Mouse (Mus musculus) neural tube, embryonic 15.5 days (tissue): ENCODE results near the gene Derl3. TPM values are rescaled to one million over a fixed set of nuclear protein-coding genes. Genes with fewer than 3 reads are reported as not detected.
"Not testable (repeated sequence)": the region's sequence is repeated elsewhere in the genome, so short reads cannot be mapped to it uniquely, and the experiment has no call there.

Experiments
- ATAC-seq: fragments of 200-750 bp; cut with Nextera tagmentation; 2 replicates; pipeline ENCODE4 v1.8.0; 2017; ENCODE audit warnings: mild to moderate bottlenecking, moderate TSS enrichment, moderate library complexity; ENCODE audit not compliant: low FRiP score
- H3K27ac ChIP-seq: fragments of 300-500 bp; sonication (generic); replicated peaks from 2 replicates; pipeline ENCODE4 v1.5.1; 2015; ENCODE audit warnings: mild to moderate bottlenecking, inconsistent platforms
- H3K27me3 ChIP-seq: fragments of 300-500 bp; sonication (generic); replicated peaks from 2 replicates; pipeline ENCODE4 v1.6.1; 2015; ENCODE audit warnings: inconsistent platforms
- H3K36me3 ChIP-seq: fragments of 300-500 bp; sonication (generic); 2 replicates; pipeline ENCODE4 v1.6.1; 2015; ENCODE audit warnings: inconsistent platforms
- H3K4me1 ChIP-seq: fragments of 300-500 bp; sonication (generic); 2 replicates; pipeline ENCODE4 v1.6.1; 2015; ENCODE audit warnings: inconsistent platforms
- H3K4me2 ChIP-seq: fragments of 300-500 bp; sonication (generic); 2 replicates; pipeline ENCODE4 v1.6.1; 2015; ENCODE audit warnings: inconsistent platforms, mild to moderate bottlenecking, moderate library complexity
- H3K4me3 ChIP-seq: fragments of 300-500 bp; sonication (generic); replicated peaks from 2 replicates; pipeline ENCODE4 v1.5.1; 2015; ENCODE audit warnings: mild to moderate bottlenecking, inconsistent platforms
- H3K9ac ChIP-seq: fragments of 300-500 bp; sonication (generic); replicated peaks from 2 replicates; pipeline ENCODE4 v1.6.1; 2015; ENCODE audit warnings: mild to moderate bottlenecking, inconsistent platforms
- H3K9me3 ChIP-seq: fragments of 300-500 bp; sonication (generic); replicated peaks from 2 replicates; pipeline ENCODE4 v1.6.1; 2016; ENCODE audit warnings: inconsistent platforms
- WGBS: fragments of 180-500 bp; shearing (Covaris S2); methylation state at CpG from one replicate; pipeline ENCODE4 v1.1.7; 2015; ENCODE audit warnings: mixed read lengths; 5-methylcytosine and 5-hydroxymethylcytosine counted together
- polyA plus RNA-seq: library from polyadenylated mRNA; unstranded; fragments of >200 nt; fragmentation: Nextera tagmentation; extraction: Ambion mirVana; gene quantifications from 2 replicates; pipeline ENCODE4 v1.2.1, GENCODE M21; 2015

The Derl3 gene
- polyA plus RNA-seq, 1 experiment from 2014 or later, result 1.2 TPM

DNA sequence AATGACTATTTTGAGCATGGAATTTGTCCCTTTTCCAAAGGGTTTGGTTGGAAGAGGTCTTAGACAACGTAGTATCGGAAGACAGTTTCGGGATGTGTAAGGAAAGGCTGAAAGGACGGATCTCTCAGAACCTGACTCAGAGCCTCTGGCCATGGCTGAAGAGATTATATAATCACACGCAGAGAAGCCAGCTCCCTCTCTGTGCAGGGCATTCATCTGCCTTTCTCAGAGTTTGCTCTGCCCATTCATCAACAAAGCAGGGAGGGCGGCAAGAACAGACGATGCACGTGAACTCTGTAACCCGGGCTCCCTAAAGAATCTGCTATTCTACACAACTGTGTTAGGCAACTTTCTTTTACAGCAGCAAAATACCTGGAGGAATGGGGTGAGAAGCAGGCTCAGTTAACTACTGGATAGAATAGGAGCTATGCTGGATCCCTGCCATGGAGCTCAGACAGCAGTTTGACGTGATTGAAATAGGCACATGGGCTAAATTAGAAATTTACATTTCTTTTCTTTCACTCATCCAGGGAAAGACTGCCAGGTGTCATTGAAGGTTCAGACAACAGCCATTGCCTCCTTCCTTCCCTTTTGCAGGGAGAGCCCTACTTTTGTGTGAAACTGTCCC is 19.6 kb upstream of the Derl3 start:
- 0 out of 2 replicates have a peak, but pooled peaks have one; percentile 4 for ATAC-seq
- peak overlapping the region; percentile 40 for H3K4me3 ChIP-seq
- H3K36me3 ChIP-seq, result no peaks in the 10 kb centered on the region
- no peaks in the 10 kb centered on the region for H3K27me3 ChIP-seq
- peaks cover 15% of the 10 kb centered on the region for H3K4me1 ChIP-seq
- peak overlapping the region; percentile 63 for H3K4me2 ChIP-seq
- WGBS, result 11% methylated on average over 10 of the region's 10 CpGs
- H3K9ac ChIP-seq, result peak overlapping the region; percentile 42
- H3K9me3 ChIP-seq, result no peaks in the 10 kb centered on the region
- H3K27ac ChIP-seq, result peak overlapping the region; percentile 86

DNA sequence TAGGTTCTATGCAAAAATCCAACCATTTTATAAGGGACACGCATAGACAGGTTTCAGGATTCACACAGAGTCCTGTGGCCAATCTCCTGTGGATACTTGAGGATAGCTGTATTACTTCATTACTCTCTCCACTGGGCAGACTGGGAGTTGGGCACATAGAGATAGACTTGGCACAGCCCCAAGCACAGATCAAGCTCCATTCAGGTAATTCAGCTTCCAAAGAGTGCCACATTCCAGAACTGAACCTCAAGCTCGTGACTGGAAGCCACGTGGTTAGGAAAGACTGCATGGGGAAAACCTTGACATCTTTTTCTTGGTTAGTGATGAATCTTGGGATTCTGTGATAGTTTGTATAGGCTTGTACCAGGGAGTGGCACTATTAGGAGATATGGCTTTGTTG is 14.4 kb upstream of the Derl3 start:
- Histone ChIP-seq H3K9me3 (no peaks in the 10 kb centered on the region), H3K36me3 (no peaks in the 10 kb centered on the region), H3K4me2 (no peak overlapping the region), H3K4me3 (no peak overlapping the region), H3K27me3 (no peaks in the 10 kb centered on the region), H3K4me1 (peaks cover 11% of the 10 kb centered on the region), H3K9ac (no peak overlapping the region), H3K27ac (no peak overlapping the region)
- 95% methylated on average over 3 of the region's 3 CpGs for WGBS
- no peak for ATAC-seq

DNA sequence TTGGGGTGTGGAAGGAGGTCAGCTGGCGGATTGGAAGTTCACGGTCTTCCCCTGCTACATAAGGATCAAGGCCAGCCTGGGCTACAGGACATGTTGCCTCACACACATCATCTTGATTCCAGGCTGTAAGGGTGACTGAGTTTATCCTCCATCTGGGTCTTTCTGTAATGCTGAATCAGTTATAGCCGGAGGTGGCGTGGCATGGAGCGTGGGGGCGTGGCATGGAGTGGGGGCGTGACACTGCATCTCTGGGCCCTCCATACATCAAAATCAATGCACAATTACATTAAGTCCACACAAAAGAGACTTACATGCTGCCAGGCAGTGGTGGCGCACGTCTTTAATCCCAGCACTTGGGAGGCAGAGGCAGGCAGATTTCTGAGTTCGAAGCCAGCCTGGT is 12.9 kb upstream of the Derl3 start:
- Histone ChIP-seq H3K9me3 (no peaks in the 10 kb centered on the region), H3K36me3 (no peaks in the 10 kb centered on the region), H3K27me3 (no peaks in the 10 kb centered on the region), H3K9ac (no peak overlapping the region), H3K27ac (no peak overlapping the region), H3K4me3 (no peak overlapping the region), H3K4me1 (peaks cover 9% of the 10 kb centered on the region), H3K4me2 (no peak overlapping the region)
- ATAC-seq, result no peak
- WGBS, result 94% methylated on average over 10 of the region's 10 CpGs

DNA sequence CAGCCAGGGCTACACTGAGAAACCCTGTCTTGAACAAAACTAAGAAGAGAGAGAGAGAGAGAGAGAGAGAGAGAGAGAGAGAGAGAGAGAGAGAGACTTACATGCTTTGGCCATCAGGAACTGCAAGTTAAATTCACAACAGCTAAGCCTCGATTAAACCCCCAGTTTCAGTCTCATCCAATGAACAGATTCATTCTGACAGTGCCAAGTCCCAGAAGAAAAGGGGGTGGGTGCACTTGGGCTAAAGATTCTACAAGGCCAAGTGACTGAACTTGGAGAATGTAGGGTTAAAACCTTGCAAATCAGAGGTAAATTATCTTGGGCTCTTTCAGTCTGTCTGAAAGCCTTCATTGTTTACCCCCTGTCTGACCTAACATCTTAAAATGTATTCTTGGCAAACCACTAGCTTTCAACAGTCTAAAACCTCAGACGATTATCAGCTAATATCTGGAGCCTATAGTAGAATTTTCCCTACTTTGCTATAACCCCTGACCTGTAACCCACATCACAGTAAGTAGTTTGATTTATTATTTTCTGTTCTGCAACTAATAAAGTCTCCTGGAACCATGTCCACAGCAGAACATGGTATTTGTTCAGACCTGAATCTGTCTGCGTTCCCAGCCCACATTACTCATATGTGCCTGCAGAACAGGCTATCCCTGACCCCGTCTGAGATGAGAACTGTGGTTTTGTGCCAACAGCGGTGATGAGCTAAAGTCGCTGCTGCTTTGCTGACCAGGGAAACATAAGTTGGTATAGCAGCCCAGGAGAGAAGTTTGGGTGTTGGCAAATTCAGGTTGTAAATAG is 12.2 kb upstream of the Derl3 start:
- ATAC-seq, result no peak
- Histone ChIP-seq H3K4me1 (peaks cover 9% of the 10 kb centered on the region), H3K36me3 (no peaks in the 10 kb centered on the region), H3K4me3 (no peak overlapping the region), H3K27me3 (no peaks in the 10 kb centered on the region), H3K9me3 (no peaks in the 10 kb centered on the region), H3K4me2 (no peak overlapping the region), H3K27ac (no peak overlapping the region), H3K9ac (no peak overlapping the region)
- 59% methylated on average over 6 of the region's 6 CpGs for WGBS

DNA sequence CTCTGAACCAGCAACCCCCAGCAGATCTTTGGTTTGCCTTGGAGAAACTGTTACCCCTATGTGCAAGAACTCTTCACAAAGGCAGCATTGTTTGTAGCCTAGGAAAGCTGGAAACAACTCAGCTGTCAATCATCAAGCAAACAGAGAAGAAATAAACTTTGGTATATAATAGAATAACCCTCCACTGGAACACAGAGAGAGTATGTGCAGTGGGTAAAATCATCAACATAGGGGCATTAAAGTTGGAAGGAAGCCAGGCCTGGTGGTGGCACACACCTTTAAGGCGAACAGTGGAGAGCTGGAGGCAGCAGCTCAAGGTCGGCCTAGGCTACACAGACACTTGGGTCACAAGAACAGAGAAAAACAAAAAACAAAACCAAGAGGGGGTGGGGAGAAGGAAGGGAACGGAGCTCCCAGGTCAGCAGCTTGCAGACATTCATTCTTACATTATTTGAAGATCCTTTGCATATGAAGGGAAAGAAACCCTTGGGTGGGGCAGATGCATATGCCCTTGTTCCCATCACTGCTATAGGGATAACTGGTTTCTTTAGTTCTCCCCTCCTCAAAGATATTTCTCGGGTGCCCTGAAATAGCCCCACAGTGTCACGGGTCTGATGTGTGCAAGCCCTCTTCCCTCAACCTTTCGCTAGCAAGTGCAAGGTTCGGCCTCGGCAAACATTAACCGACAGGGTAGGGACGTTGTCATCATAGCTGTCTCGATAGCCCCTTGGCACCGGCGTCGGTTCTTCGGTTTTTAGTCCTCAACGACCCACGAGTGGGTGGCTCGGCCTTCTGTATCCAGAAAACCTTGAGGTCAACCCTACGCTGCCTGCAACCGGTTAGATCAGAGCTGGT is 11.4 kb upstream of the Derl3 start:
- 0 out of 2 replicates have a peak, but pooled peaks have one; percentile 17 for ATAC-seq
- 22% methylated on average over 20 of the region's 20 CpGs for WGBS

DNA sequence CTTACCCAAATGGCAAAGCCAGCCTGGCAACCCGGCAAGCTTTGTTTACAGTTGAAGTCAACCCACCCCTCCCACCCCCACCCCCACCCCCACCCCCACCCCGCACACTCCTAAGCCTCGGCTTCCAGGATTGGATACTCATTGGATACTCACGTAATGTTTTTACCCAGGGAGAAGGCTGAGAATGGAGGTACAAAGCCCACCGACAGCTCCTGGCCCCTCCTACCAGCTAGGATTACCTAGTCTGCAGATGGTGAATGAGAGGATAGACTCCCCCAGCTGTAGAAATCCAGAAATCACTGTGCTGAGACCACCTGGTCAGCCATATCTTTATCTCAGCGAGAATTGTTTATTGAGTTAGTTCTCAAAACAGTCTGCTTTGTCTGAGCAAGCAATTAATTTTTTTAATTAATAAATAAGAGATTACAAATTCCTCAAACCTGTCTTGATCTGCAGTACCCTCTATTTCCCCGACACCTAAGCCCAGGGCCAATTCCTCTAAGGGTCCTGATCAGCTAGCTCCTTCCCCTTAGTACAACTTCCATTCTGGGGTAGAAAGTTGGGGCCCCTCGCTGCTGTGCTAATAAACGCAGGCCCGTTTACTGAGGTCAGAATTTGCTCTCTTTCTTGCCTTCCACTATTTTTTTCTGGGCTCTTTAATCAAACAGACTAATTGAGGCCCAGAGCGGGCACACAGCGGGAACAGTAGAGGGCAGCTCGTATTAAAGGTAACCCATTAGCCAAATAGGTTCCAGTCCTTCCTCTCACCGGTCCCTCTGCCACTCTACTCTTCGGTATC is 10.6 kb upstream of the Derl3 start:
- H3K4me2 ChIP-seq, result peak overlapping the region; percentile 43
- ATAC-seq, result 0 out of 2 replicates have a peak, but pooled peaks have one; percentile 49
- no peaks in the 10 kb centered on the region for H3K9me3 ChIP-seq
- peaks cover 9% of the 10 kb centered on the region for H3K4me1 ChIP-seq
- H3K9ac ChIP-seq, result no peak overlapping the region
- no peaks in the 10 kb centered on the region for H3K27me3 ChIP-seq
- WGBS, result 8% methylated on average over 15 of the region's 15 CpGs
- H3K36me3 ChIP-seq, result no peaks in the 10 kb centered on the region
- no peak overlapping the region; the same call in 1 of the 2 replicates for H3K4me3 ChIP-seq
- H3K27ac ChIP-seq, result 0 out of 2 replicates have a peak overlapping the region, but pooled peaks have one; percentile 18

More for the DNA sequence above, 11.4 kb upstream of the Derl3 start:
- no peaks in the 10 kb centered on the region for H3K9me3 ChIP-seq
- H3K4me3 ChIP-seq, result no peak overlapping the region
- H3K27me3 ChIP-seq, result no peaks in the 10 kb centered on the region
- no peak overlapping the region for H3K27ac ChIP-seq
- H3K4me2 ChIP-seq, result no peak overlapping the region
- H3K4me1 ChIP-seq, result peaks cover 9% of the 10 kb centered on the region
- H3K36me3 ChIP-seq, result no peaks in the 10 kb centered on the region
- no peak overlapping the region for H3K9ac ChIP-seq

DNA sequence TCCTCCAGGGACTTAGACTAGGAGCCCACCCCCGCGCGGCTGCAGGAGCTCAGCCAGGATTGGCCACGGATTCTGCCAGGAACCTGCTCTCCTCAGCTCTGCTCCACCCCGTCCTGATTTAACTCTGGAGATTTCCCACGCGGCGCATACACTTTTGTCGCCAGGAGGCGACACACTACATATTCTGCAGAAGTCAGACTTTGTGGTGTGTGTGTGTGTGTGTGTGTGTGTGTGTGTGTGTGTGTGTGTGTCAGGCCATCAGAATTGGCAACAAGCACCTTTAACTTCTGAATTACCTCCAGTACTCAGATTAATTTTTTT is 10.0 kb upstream of the Derl3 start:
- Histone ChIP-seq H3K9ac (no peak overlapping the region), H3K9me3 (no peaks in the 10 kb centered on the region), H3K27ac (0 out of 2 replicates have a peak overlapping the region, but pooled peaks have one; percentile 18), H3K4me3 (no peak overlapping the region; the same call in 1 of the 2 replicates), H3K27me3 (no peaks in the 10 kb centered on the region), H3K36me3 (no peaks in the 10 kb centered on the region), H3K4me2 (peak overlapping the region; percentile 43), H3K4me1 (peaks cover 9% of the 10 kb centered on the region)
- 1% methylated on average over 10 of the region's 10 CpGs for WGBS
- ATAC-seq, result no peak

DNA sequence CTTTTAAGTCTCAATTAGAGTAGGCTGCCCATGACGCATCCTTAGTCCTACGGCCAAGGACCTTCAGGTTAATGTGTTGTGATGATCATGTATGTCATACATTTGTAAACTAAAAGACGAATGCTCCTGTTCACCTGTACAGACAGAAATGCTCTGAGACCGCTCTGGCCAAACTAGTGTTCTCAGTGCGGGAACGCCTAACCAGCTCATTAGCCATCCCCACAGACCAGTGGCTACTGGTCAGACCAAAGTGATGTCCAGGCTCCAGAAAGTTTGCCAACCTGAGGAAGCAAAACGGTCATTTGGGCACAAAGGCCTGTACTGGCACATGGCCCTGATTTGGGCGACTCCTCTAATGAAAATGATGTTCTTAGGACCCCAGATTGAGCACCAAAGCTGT is 8.5 kb upstream of the Derl3 start:
- Histone ChIP-seq H3K4me1 (peaks cover 9% of the 10 kb centered on the region), H3K4me3 (no peak overlapping the region), H3K27ac (no peak overlapping the region), H3K27me3 (no peaks in the 10 kb centered on the region), H3K36me3 (no peaks in the 10 kb centered on the region), H3K4me2 (no peak overlapping the region), H3K9me3 (no peaks in the 10 kb centered on the region), H3K9ac (no peak overlapping the region)
- ATAC-seq, result no peak
- 97% methylated on average over 8 of the region's 8 CpGs for WGBS

DNA sequence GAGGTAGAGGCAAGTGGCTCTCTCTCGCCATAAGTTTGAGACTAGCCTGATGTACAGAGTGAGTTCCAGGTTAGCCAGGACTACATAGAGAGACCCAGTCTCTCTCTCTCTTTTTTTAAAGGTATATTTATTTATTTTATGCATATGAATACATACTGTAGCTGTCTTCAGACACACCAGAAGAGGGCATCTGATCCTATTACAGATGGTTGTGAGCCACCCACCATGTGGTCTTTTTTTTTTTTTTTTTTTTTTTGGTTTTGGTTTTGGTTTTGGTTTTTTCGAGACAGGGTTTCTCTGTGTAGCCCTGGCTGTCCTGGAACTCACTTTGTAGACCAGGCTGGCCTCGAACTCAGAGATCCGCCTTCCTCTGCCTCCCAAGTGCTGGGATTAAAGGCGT is 5.7 kb upstream of the Derl3 start:
- H3K4me1 ChIP-seq, H3K9ac ChIP-seq: not testable (repeated sequence)

DNA sequence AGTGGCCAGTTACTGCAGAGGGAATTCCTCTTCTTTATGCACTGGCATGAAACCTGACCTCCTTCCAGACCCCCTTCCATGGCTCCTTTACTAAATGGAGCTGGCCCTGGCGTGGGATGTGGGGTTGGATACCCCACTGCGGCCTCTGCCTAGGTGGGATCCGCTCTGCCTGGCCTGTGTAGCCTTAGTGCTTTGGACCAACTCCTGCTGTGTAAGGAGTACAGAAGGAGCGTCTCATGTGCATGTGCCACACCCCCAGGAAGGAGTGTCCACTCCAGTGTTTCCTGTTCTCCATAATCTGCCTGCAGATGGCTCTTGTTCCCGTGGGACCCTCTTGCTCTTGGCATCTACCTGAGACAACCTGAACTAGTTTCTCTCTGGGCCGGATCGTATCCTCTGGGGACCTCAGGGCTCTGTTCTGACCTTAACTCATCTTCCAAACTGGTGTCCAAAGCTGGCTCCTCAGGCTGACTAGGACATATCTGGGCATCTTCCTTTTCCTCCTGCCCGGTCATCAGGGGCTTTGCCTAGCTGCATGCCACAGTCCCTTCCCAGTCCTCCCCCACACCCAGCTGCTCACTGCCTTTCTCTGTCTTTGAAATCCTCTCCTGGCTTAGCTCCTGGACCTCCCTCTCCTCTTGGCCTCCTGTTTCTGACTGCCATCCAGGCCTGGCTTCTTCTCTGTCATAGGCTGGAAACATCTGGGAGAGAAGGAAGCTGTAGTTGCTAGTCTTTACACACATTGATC is 3.6 kb upstream of the Derl3 start:
- ATAC-seq, result no peak
- 55% methylated on average over 8 of the region's 8 CpGs for WGBS
- no peaks in the 10 kb centered on the region for H3K9me3 ChIP-seq
- no peak overlapping the region for H3K27ac ChIP-seq
- peaks cover 8% of the 10 kb centered on the region for H3K4me1 ChIP-seq
- H3K4me2 ChIP-seq, result no peak overlapping the region
- H3K4me3 ChIP-seq, result no peak overlapping the region
- H3K36me3 ChIP-seq, result peaks cover 7% of the 10 kb centered on the region; the same call in 1 of the 2 replicates
- no peak overlapping the region for H3K9ac ChIP-seq
- H3K27me3 ChIP-seq, result no peaks in the 10 kb centered on the region

More for the DNA sequence above, 5.7 kb upstream of the Derl3 start:
- WGBS, result 93% methylated on average over 5 of the region's 5 CpGs
- not testable (repeated sequence) for H3K27ac ChIP-seq, H3K27me3 ChIP-seq, H3K36me3 ChIP-seq, H3K9me3 ChIP-seq, H3K4me2 ChIP-seq, ATAC-seq, H3K4me3 ChIP-seq
